Mouse (Mus musculus) yolk sac, embryonic 10.5 days (tissue): ENCODE results near the gene D430019H16Rik.

ENCODE experiments used
- DNase-seq: peaks from one replicate; pipeline ENCODE4 v3.0.0-alpha.2; 2017; ENCODE audit warnings: low spot score

Gene D430019H16Rik

DNA sequence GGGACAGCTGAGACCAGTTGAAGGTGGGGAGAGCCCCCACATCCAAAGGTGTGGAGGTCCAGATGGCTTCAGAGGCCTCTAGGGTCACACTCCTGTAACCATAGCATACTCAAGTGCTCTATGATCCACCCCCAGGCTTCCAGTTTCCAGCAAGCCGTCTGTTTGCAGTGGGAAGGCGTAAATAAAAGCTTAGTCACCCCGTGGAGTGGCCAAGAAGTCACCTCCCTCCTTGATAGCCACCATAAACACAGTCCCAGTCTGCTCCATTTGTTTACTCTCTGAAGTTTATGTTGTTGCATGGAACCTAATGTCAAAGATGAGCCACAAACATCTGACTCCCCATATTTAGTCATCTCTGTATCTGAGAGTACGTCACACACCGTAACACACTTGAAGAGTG lies 83.5 kb downstream of the D430019H16Rik start:
- no peak for DNase-seq

DNA sequence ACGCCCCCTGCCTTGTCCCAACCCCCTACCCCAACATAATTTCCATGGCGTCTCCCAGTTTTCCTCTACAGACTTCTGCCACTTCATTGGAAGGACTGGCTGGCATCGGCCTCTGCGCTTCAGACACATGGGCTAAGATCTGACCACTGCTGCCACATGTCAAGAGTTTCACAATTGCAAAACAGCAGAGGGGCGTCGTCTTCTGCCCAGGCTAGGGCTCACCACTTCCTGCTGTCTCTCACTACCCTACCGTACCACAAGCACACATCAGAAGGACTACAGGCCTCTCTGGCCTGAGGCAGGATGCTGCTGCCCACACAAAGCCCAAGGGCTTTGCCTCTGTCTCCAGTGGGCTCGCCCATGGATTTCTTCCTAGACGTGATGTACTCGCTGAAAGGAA lies 86.0 kb downstream of the D430019H16Rik start:
- DNase-seq = no peak

GRCm38 (mm10) chr12:105541590-105542402 lies 88.1 kb downstream of the D430019H16Rik start:
- DNase-seq = no peak

DNA sequence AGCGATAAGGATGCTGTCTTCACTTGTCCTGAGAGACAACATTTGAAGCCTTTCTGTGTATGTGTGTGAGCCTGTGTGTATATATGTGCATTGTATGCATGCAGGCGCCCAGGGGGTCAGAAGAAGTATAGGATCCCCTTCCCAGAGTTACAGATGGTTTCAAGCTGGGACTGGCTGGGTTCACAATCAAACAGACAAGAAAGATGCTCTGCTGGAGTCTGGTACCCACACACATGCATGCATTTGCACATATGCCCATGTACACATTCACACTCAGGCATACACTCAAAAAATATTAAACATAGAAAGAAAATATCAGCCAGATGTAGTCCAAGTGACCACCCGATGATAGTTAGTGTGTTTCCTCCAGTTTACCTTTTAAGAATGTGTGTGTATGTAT lies 88.9 kb downstream of the D430019H16Rik start:
- DNase-seq = no peak
